Mouse (Mus musculus) gastrocnemius, adult 18-20 months (tissue): Measurements from ENCODE around the gene Hgd. TPM values are rescaled to one million over a fixed set of nuclear protein-coding genes. Genes with fewer than 3 reads are reported as not detected.

ENCODE experiments used
- DNase-seq: peaks from one replicate; pipeline ENCODE4 v3.0.0; 2021; ENCODE audit warnings: low spot score
- total RNA-seq, 2 experiments: library from RNA; stranded (reverse); gene quantifications; 2 replicates each; pipeline ENCODE4 v1.2.3; 2021

Hgd gene
- total RNA-seq, 2 experiments from 2014 or later: 0.43 to 0.57 TPM

DNA sequence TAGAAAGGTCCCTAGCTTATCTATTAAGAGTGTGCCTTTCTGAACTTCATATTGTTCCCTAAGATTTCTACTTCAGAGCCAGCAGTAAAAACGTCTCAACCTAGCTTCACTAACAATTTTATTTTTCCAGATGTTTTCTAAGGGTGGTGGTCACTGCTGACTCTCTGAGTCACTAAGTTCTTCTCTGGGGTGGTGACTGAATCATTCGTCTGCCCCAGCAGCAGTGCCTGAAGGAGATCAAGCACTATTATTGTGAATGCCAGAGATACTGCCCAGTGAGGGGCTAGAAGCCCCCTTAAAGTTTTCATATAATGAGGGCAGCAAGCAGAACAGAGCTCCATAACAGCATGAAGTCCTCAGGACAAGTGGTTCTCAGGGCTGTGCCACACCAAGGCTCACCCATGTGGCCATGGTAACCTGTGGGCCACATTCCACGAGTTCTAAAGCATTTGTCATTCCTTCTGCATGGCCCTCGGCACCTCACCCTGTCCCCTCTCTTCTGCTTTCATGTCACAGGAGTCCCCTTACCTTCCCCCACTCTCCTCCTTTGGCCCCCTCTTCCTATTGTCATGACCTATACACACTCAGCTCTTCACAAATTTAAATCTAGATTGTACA, 90.8 kb downstream of the Hgd start:
- no peak for DNase-seq

DNA sequence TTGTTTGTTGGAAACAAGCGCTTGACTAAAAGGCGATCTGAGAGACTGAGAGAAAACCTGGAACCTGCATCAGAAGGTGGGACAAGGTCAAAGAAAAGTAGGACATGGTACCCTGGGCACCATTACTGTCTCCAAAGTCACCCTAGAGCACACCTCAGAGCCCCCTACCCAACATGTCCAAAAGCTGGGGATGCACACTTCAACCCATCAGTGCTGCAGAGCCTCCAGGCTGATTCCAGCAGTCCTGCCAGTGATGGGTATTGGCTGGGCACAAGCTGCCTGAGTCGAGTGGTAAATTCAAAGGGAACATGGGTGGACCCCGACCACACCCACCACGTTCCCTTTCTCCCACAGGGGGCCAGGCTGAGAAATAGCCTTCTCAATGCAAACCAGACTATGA, 95.4 kb downstream of the Hgd start:
- no peak for DNase-seq

DNA sequence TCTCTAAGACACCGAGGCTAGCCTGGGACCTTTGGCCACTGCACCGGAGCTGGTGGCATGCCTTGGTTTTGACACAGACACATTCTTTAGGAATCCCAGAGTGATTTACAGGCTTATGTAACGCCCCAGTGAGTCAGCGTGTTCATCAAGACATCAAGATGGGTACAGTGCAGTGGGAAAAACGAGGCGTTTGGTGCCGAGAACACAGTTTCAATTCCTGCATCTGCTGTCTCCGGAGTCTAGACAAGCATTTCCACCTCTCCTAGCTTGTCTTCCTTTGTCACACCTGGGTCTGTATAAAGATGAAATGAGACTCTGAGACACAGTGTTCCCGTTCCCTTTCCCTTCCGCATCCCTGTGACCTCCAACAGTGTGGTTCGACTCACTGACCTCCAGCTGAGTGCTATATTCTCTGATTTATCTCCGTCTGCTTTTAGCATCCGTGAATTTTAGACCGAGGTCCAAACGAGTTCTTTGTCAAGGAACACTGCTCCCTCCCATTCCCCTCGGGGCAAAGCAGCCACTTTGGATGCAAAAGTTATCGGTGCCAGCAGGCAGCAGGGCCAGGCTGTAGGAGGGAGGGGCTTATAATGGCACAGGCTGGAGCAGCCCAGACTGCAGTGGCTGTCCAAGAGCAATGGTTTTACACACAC, 96.2 kb downstream of the Hgd start:
- no peak for DNase-seq

DNA sequence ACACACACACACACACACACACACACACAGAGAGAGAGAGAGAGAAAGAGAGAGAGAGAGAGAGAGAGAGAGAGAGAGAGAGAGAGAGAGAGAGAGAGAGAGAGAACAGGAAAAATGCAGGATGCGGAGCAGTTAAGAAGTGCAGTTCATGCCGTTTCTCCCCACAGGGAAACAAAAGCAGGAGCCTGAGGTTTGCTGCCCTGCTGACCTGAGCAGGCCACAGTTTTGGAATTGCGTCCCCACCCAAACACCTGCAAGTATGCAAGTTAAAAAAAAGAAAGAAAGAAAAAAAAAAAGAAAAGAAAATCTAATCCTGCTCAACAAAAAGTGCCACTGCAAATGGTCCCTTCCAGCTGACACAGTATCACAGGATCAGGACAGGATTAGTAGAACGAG, 96.7 kb downstream of the Hgd start:
- no peak for DNase-seq

DNA sequence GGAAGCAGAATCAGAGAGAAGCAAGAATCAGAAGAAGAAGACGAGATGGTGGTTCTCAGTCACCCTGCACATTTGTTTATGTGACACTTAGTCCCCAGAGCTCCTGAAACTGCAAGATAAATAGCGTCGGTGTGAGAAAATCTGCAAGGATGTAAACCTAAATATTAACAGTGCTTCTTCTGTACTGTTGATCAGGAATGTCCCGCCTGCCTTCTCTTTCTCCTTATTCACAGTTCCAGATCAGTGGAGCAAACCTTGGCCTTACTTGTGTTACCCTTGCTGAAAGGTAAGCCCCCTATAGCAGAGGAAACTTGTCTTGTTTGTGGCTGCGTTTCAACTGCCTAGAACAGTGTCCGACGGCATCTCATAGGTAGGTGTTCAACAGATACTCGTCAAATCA, 97.6 kb downstream of the Hgd start:
- DNase-seq: no peak

DNA sequence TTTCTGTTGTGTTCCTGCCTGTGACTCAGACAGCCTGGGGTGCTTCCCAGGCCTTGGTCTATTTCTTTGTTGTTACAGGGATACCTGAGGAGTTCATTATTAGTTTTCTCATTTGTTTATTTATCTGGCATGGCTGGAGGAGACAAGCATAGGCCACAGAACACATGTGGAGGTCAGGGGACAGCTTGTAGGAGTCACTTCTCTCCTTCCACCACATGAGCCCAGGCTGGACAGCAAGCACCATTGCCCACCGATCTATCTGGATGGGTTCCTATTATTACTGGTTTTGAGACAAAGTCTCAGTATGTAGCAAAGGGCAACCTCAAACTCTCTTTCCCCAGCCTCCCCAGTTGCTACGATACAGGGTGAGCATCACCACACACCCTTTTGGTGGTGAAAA, 100.3 kb downstream of the Hgd start:
- no peak for DNase-seq

DNA sequence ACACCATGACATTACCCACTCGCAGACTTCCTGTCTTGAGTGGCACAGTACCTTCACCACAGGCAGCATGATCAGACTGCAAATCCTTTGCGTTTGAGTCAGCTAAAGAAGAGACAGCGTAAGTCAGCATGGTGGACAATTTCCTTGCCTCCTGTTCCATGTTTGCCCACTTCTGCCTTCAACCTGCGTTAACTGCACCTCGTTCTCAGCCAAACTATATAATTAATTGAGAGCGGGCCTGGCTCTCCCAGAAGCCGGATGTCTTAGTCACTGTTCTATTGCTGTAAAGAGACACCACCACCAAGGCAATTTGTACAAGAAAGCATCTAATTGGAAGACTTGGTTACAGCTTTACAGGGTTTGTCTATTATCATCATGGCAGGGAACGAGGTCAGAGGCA, 100.9 kb downstream of the Hgd start:
- DNase-seq: no peak

Other genes starting within 250 kb of the Hgd start
- gene Stxbp5l, start 195.2 kb upstream of the Hgd start, total RNA-seq: under 1 TPM in 1 of 2 experiments, not detected in 1; 0.09 TPM
- gene Gtf2e1, start 40.4 kb upstream of the Hgd start, total RNA-seq: 10 to 100 TPM; 10.6 to 14.4 TPM
- gene Rabl3, start 40.3 kb upstream of the Hgd start, total RNA-seq: 1 to 10 TPM; 6.8 to 8.6 TPM
- 100 to 1,000 TPM; 198 to 200 TPM for gene Ndufb4, start 74.3 kb downstream of the Hgd start, total RNA-seq
- gene Fstl1, start 196.7 kb downstream of the Hgd start, total RNA-seq: 10 to 100 TPM; 25.3 to 36.5 TPM